Mouse (Mus musculus): ENCODE data around the gene Dcbld1. TPM values are rescaled to one million over a fixed set of nuclear protein-coding genes. Genes with fewer than 3 reads are reported as not detected.

The Dcbld1 gene
- polyA plus RNA-seq, 1 experiment from 2014 or later = 6.7 TPM

GRCm38 (mm10) chr10:52233969-52234653 lies 692 bp downstream of the Dcbld1 start:
- no peaks in the 10 kb centered on the region for H3K27me3 ChIP-seq
- under 1% methylated on average over 40 of the region's 40 CpGs for WGBS
- H3K9me3 ChIP-seq (replicated peaks) = no peaks in the 10 kb centered on the region
- H3K36me3 ChIP-seq = no peaks in the 10 kb centered on the region
- ATAC-seq (replicated peaks; ENCODE audit: insufficient number of reproducible peaks, insufficient read depth, low FRiP score, low read depth) = peak; percentile 25; the same call in 1 of the 2 replicates
- H3K27ac ChIP-seq = peak overlapping the region; percentile 72
- peak overlapping the region; percentile 92 for H3K4me3 ChIP-seq
- H3K4me2 ChIP-seq = peak overlapping the region; percentile 96
- H3K4me1 ChIP-seq (replicated peaks) = peaks cover 8% of the 10 kb centered on the region
- H3K9ac ChIP-seq = peak overlapping the region; percentile 78

DNA sequence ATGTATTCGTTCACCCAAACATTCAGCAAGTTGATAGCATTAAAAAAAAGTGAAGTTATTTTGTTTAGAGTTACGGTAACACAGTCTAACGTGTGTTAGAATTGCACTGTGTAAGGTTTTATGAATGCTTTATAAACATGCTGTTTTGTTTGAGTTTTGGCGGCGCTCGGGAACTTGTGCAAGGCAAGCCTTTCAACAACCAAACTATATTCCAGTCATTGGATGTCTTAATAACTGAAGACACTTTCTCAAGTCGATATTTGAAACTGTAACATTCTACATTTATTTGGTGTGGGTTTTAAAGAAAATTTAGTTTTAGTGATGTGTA lies 1.2 kb downstream of the Dcbld1 start:
- no peaks in the 10 kb centered on the region for H3K9me3 ChIP-seq (replicated peaks)
- H3K36me3 ChIP-seq = no peaks in the 10 kb centered on the region
- peaks cover 8% of the 10 kb centered on the region for H3K4me1 ChIP-seq (replicated peaks)
- peak overlapping the region; percentile 96 for H3K4me2 ChIP-seq
- no peak for ATAC-seq (replicated peaks; ENCODE audit: insufficient number of reproducible peaks, insufficient read depth, low FRiP score, low read depth)
- H3K27ac ChIP-seq = no peak overlapping the region
- WGBS = 35% methylated on average over 7 of the region's 7 CpGs
- peak overlapping the region; percentile 78; the same call in 1 of the 2 replicates for H3K9ac ChIP-seq
- no peaks in the 10 kb centered on the region for H3K27me3 ChIP-seq
- H3K4me3 ChIP-seq = peak overlapping the region; percentile 92

GRCm38 (mm10) chr10:52235461-52235860 lies 2.0 kb downstream of the Dcbld1 start:
- Histone ChIP-seq H3K4me3 (peak overlapping the region; percentile 92; the same call in 1 of the 2 replicates), H3K36me3 (no peaks in the 10 kb centered on the region), H3K27ac (no peak overlapping the region), H3K4me1 (replicated peaks) (peaks cover 8% of the 10 kb centered on the region), H3K9ac (no peak overlapping the region), H3K4me2 (peak overlapping the region; percentile 96), H3K27me3 (no peaks in the 10 kb centered on the region), H3K9me3 (replicated peaks) (no peaks in the 10 kb centered on the region)
- ATAC-seq (replicated peaks; ENCODE audit: insufficient number of reproducible peaks, insufficient read depth, low FRiP score, low read depth) = no peak
- WGBS = 86% methylated on average over 5 of the region's 5 CpGs

- Histone ChIP-seq H3K9me3 (replicated peaks) (no peaks in the 10 kb centered on the region), H3K27me3 (no peaks in the 10 kb centered on the region), H3K4me1 (replicated peaks) (no peaks in the 10 kb centered on the region), H3K4me3 (no peak overlapping the region), H3K9ac (no peak overlapping the region), H3K4me2 (no peak overlapping the region), H3K27ac (no peak overlapping the region), H3K36me3 (no peaks in the 10 kb centered on the region)
- ATAC-seq (replicated peaks; ENCODE audit: insufficient number of reproducible peaks, insufficient read depth, low FRiP score, low read depth) = no peak
- WGBS = 82% methylated on average over 5 of the region's 5 CpGs
These were observed 8.6 kb downstream of the Dcbld1 start for GRCm38 (mm10) chr10:52242015-52242414.

- H3K27me3 ChIP-seq = no peaks in the 10 kb centered on the region
- H3K4me2 ChIP-seq = no peak overlapping the region
- 58% methylated on average over 7 of the region's 7 CpGs for WGBS
- H3K4me1 ChIP-seq (replicated peaks) = no peaks in the 10 kb centered on the region
- ATAC-seq (replicated peaks; ENCODE audit: insufficient number of reproducible peaks, insufficient read depth, low FRiP score, low read depth) = no peak
- H3K4me3 ChIP-seq = no peak overlapping the region
- H3K9me3 ChIP-seq (replicated peaks) = no peaks in the 10 kb centered on the region
- no peak overlapping the region for H3K27ac ChIP-seq
- no peak overlapping the region for H3K9ac ChIP-seq
- no peaks in the 10 kb centered on the region for H3K36me3 ChIP-seq
These were observed 9.4 kb downstream of the Dcbld1 start for GRCm38 (mm10) chr10:52242680-52243323.

DNA sequence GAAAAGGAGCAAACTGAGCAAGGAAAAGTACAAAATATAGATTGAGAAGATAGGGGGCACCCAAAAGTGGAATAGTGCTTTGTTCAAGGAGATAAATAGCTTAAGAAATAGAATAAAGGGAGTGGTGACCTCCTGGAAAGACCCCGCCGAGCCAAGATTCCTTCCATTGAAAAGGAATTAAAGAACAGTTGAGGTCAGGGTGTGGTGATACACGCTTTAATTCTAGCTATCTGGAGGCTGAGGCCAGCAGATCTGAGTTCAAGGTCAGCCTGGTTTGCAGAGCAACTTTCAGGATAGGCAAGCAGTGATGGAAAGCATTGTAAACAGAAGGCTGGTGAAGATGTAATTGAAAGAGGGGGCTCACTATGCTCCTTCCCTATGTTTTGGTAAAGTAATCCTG lies 12.8 kb downstream of the Dcbld1 start:
- ATAC-seq (replicated peaks; ENCODE audit: insufficient number of reproducible peaks, insufficient read depth, low FRiP score, low read depth) = no peak
- Histone ChIP-seq H3K4me3 (no peak overlapping the region), H3K27ac (no peak overlapping the region), H3K4me1 (replicated peaks) (no peaks in the 10 kb centered on the region), H3K9ac (no peak overlapping the region), H3K4me2 (no peak overlapping the region), H3K36me3 (no peaks in the 10 kb centered on the region), H3K27me3 (no peaks in the 10 kb centered on the region), H3K9me3 (replicated peaks) (no peaks in the 10 kb centered on the region)
- WGBS = 88% methylated on average over 3 of the region's 3 CpGs

DNA sequence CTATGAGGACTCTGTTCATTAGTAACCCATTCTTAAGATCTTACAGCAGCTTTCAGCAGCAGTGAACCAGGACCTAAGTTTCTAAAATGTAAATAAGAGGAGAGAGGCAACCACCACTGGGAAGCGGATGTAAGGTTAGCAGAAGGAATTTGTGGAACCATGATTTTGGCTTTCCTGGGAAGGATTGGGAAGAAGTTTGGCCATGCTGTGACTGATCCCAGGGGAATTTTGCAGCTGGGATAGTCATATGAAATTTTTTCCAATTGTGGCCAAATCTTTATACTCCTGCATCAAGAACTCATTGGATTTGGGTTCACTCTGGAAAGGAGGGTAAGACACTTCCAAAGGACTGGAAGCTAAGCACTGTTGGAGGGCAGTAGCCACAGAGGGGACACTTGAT lies 18.8 kb downstream of the Dcbld1 start:
- Histone ChIP-seq H3K36me3 (no peaks in the 10 kb centered on the region), H3K4me1 (replicated peaks) (no peaks in the 10 kb centered on the region), H3K4me3 (no peak overlapping the region), H3K4me2 (no peak overlapping the region), H3K9me3 (replicated peaks) (no peaks in the 10 kb centered on the region), H3K27me3 (no peaks in the 10 kb centered on the region), H3K9ac (no peak overlapping the region), H3K27ac (no peak overlapping the region)
- no peak for ATAC-seq (replicated peaks; ENCODE audit: insufficient number of reproducible peaks, insufficient read depth, low FRiP score, low read depth)
- 95% methylated on average over 1 of the region's 1 CpGs for WGBS

DNA sequence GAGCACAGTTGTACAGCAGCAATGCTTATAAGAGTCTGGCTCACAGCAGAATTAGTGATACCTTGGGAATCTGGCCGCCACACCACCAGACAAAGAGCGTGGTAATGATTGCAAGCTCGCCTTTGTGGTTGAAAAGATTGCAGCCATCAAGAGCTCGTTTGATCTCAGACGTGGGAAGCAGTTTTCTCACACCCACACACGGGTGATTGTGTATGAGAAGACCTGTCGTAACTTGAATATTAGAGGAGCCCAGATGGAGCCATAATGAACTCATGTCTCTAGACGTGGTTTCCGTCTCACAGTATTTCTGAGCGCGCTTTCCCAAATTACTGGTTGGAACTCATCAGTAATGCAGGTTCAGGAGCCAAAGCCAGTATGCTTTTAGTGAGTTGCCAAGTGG lies 20.0 kb downstream of the Dcbld1 start:
- WGBS = 80% methylated on average over 11 of the region's 11 CpGs
- no peaks in the 10 kb centered on the region for H3K27me3 ChIP-seq
- no peak overlapping the region for H3K27ac ChIP-seq
- H3K9ac ChIP-seq = no peak overlapping the region
- no peaks in the 10 kb centered on the region for H3K4me1 ChIP-seq (replicated peaks)
- no peaks in the 10 kb centered on the region for H3K36me3 ChIP-seq
- no peak overlapping the region for H3K4me3 ChIP-seq
- H3K9me3 ChIP-seq (replicated peaks) = no peaks in the 10 kb centered on the region
- H3K4me2 ChIP-seq = no peak overlapping the region
- no peak for ATAC-seq (replicated peaks; ENCODE audit: insufficient number of reproducible peaks, insufficient read depth, low FRiP score, low read depth)

DNA sequence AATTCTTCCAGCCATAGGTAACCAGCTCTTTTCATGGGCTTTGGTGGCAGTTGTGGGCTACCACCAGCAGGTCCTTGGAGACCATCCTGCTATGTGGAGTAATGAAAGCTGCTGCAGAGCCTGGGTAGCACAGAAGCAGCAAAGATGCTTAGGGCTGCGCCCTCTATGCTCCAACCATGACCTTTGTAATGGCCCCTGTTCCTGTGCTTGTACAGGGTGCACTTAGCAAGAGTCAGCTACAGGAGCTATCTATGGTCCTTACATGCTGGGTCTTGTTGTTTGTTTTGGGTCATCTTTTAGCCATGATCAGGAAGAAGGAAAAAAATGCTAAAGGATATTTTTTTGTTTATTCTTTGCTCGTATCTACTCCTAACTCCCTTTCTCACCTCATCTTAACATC lies 24.3 kb downstream of the Dcbld1 start:
- 79% methylated on average over 2 of the region's 2 CpGs for WGBS
- Histone ChIP-seq H3K36me3 (no peaks in the 10 kb centered on the region), H3K27me3 (no peaks in the 10 kb centered on the region)

GRCm38 (mm10) chr10:52258180-52258948 lies 24.9 kb downstream of the Dcbld1 start:
- no peak overlapping the region for H3K9ac ChIP-seq
- H3K4me1 ChIP-seq (replicated peaks) = no peaks in the 10 kb centered on the region
- no peaks in the 10 kb centered on the region for H3K9me3 ChIP-seq (replicated peaks)
- H3K27ac ChIP-seq = no peak overlapping the region
- ATAC-seq (replicated peaks; ENCODE audit: insufficient number of reproducible peaks, insufficient read depth, low FRiP score, low read depth) = no peak
- H3K27me3 ChIP-seq = no peaks in the 10 kb centered on the region
- H3K4me2 ChIP-seq = no peak overlapping the region
- no peaks in the 10 kb centered on the region for H3K36me3 ChIP-seq
- WGBS = 63% methylated on average over 13 of the region's 13 CpGs
- no peak overlapping the region for H3K4me3 ChIP-seq

More for the DNA sequence above, 24.3 kb downstream of the Dcbld1 start:
- Histone ChIP-seq H3K9ac (no peak overlapping the region), H3K4me3 (no peak overlapping the region), H3K4me2 (no peak overlapping the region), H3K27ac (no peak overlapping the region), H3K4me1 (replicated peaks) (no peaks in the 10 kb centered on the region), H3K9me3 (replicated peaks) (no peaks in the 10 kb centered on the region)
- no peak for ATAC-seq (replicated peaks; ENCODE audit: insufficient number of reproducible peaks, insufficient read depth, low FRiP score, low read depth)

- WGBS = 81% methylated on average over 4 of the region's 4 CpGs
- no peaks in the 10 kb centered on the region for H3K4me1 ChIP-seq (replicated peaks)
- H3K27ac ChIP-seq = no peak overlapping the region
- H3K4me2 ChIP-seq = no peak overlapping the region
- no peak overlapping the region for H3K9ac ChIP-seq
- ATAC-seq (replicated peaks; ENCODE audit: insufficient number of reproducible peaks, insufficient read depth, low FRiP score, low read depth) = no peak
- no peaks in the 10 kb centered on the region for H3K9me3 ChIP-seq (replicated peaks)
- H3K36me3 ChIP-seq = no peaks in the 10 kb centered on the region
- no peaks in the 10 kb centered on the region for H3K27me3 ChIP-seq
- H3K4me3 ChIP-seq = no peak overlapping the region
These were observed 26.8 kb downstream of the Dcbld1 start for GRCm38 (mm10) chr10:52260209-52260608.
